Mouse (Mus musculus): ENCODE measurements at regions not wholly inside any gene's neighbourhood (a gene's known extent, or its start where the extent isn't known, plus 50 kb on each side); places are given as distances from the start of the nearest gene placed in this dataset.

DNA sequence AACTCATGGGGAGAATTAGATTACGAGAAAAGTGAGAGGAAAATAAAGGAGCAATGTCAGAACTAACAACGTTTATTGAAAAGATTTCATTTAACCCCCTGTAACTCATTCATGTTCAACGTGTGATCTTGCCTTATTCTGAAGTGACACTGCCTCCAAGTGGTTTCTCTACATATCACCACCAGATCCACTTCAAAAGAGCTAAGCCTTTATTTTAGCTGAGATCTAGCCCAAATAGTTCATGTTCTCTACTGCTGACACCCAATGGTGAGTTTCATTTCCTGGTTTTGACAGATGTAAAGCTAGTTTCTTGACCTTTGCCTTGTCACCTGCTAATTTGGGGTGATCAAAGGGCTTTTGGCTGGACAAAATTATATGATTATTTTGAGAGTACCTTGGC lies 215.3 kb downstream of the 4932411N23Rik start:
- DNase-seq (ENCODE audit: low read depth): peak; percentile 8

All from NIH3T3 (cell line).